Mouse (Mus musculus) lung, postnatal 4 days (tissue): ENCODE results near the gene Oas1d.
"Not testable (repeated sequence)": the region's sequence is repeated elsewhere in the genome, so short reads cannot be mapped to it uniquely, and the experiment has no call there.

Experiments
- DNase-seq, 2 experiments: peaks; one replicate each; pipeline ENCODE4 v3.0.0; 2021

The Oas1d gene

DNA sequence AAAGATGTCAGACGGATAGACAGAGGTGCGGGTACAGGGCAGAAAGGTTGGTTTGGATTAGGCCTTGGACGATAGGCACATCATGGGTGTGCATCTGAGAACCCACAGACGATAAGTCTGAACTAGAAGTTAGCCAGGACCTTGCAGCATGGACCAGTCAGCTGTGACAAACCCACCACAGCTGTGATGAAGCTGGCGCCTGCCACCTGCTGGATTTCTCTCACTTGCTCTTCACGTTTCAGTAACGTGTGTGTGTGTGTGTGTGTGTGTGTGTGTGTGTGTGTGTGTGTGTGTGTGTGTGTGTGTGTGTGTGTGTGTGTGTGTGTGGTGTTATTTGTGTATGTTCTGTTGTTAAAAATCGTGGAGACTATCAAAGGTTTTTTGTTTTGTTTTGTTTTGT lies at the start of gene Oas1d:
Gene Oas1d, plus strand, starts transcription at position 333 of the 400 bp plus-strand sequence.
- not testable (repeated sequence) for DNase-seq

GRCm38 (mm10) chr5:120865336-120865860 lies 48.9 kb upstream of the Oas1d start:
- DNase-seq, result no peak

DNA sequence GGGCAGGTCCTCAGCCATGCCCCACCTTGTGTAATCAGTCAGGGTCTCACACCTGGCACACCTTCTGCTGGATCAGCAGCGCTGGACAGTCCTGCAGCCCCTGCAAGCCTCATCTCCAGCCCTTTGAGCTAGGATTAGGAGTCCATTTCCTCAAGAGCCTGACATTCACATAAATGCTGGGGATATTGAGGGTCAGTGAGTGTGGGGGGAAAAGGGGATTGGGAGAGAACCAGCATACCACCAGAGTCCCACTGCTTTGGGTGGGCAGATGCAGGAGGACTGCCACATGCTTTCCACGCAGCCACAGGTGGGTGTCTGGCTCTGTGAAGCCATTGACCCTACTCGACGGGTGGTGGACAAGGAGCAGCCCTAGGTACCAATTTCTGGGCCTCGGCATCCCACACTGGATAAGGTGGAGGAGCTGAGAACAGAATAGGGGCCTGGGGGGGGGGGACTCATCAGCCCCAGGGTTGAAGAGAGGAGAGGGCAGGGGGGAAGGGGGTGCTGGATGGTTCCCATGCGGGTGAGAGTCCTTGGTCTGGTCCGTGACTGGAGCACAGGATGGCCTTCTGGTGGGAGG lies 44.8 kb upstream of the Oas1d start:
- no peak for DNase-seq

DNA sequence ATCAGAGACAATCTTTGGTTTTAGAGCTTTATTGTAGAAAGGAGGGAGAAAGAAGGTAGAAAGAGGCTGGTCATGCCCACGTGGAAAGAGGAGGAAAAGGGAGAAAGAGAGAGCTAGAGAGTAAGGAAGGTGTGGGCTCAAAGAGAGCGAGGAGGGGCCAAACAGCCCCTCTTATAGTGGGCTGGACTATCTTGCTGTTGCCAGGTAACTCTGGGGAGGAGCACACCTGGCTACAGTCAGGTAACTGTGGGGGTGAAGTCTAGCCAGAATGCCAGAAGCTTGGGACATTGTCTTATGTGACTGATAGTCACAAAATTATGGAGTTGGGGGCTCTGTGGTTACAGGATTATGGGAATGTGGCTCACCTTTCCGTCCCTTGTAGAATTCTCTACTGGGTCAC lies 44.3 kb upstream of the Oas1d start:
- no peak for DNase-seq

GRCm38 (mm10) chr5:120870782-120871181 lies 43.6 kb upstream of the Oas1d start:
- no peak for DNase-seq

DNA sequence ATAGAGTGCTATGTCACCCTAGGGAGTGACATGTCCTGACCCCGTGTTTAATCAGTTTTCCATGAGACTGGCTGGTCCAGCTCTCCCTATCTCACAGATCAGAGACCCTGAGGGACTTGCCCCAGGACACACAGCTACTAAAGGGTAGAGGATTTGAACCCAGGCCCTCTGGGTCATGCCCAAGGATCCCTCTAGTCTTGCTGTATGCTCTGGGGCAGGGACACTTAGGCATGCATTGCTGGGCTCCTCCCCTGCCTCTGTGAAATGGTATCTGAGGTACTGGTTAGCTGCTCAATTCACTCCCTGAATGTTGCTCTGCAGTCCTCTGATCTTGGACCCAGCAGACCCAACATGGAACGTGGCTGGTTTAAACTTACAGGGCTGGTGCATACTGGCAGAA lies 42.9 kb upstream of the Oas1d start:
- no peak for DNase-seq

GRCm38 (mm10) chr5:120876839-120877238 lies 37.5 kb upstream of the Oas1d start:
- not testable (repeated sequence) for DNase-seq

GRCm38 (mm10) chr5:120877407-120877806 lies 36.9 kb upstream of the Oas1d start:
- DNase-seq, result not testable (repeated sequence)

DNA sequence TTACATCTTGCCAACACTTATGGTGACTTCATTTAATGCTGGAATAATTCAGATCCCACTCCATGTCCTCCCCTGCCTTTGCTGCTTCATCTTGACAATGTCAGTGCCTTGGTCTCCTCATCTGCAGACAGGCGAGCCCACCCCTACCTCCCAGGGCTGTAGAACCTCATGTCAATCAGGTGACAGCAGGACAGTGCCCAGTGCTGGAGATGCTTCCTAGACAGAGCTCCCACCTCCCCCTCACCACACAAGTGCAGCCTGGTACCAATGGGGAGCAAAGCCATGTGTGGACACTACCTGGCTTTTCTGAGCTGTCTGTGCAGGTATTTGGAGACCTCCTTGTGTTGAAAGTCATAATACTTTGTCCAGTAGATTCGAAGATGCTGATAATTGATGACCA lies 35.5 kb upstream of the Oas1d start:
- not testable (repeated sequence) for DNase-seq

DNA sequence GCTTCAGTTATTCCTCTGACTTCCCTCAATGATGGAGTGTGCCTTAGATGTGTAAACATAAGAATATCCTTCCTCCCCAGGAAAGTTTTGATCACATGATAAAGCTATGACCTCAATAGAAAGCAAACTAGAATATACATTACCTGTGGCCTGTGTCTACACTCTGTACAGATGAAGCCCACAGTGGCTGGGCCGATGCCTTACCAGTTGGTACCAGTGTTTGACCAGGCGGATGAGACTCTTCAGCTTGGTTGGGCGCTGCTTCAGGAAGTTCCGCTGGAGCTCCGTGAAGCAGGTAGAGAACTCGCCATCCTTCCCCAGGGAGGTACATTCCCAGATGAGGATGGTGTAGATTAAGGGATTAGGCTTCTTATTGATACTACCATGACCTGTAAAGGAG lies 32.7 kb upstream of the Oas1d start:
- not testable (repeated sequence) for DNase-seq

GRCm38 (mm10) chr5:120887413-120887812 lies 26.9 kb upstream of the Oas1d start, which contains the start of gene Oas1g:
TSS of gene Oas1g (minus strand) at chr5:120887613.
- DNase-seq, result not testable (repeated sequence)

DNA sequence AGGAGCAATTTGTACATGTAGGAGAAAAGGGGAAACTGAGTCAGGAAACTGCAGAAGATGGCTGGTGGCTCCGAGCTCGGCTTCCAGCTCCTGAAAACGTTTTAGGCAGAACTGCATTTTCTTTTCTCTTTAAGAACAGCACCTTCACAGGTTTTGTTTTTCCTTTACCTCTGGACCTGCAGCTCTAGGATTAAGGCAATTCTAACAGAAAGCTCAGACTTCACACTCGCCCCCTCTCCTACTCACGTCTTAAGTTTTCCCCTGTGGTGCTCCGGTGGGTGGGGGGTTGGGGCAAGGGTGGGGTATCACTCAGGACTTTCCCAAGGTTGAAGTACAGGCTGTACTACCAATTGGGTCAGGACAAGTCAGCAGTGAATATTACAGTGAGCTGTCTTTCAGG lies 26.5 kb upstream of the Oas1d start:
- DNase-seq, result no peak

DNA sequence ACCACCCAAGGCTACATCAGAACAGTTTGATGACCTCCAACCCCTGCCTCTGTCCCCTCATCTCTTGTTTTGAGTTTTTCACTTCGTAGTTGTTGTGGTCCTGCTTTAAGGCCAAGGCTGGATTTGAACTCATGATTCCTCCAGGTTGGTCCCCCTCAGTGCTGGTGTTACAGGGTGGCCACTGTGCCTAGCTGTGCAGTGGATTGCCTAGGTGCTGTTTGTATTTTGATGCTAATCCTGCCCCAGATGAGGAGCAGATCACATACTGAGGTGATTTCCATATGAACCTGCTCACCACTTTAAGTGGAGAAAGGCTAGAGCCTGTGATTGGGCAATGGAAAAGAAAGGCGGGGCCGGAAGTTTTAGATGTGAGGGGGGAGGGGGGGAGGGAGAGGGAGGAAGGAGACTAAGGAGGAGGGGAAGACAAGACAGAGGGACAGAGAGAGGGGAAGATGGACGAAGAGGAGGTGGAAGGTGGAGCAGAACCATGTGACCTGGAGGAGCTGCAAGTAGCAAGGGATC lies 26.0 kb upstream of the Oas1d start:
- DNase-seq, result not testable (repeated sequence)

DNA sequence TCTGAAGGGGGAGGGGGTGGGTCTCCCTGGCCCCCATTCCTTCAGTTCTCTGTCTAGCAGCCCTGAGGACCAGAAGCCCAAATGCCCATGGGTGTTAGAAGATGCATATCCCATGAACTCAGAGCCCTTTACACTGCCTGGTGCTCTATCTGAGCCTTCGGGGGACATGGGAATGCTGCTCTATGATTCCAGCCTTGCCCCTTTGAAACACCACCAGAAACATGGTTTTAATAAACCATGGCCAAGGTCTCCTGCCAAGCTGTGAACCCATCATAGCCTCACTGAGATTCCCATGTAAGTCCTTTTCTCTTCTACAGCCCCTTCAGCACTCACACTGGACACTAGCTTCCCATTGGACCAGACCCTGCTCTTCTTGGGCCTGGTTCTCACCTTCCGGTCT lies 24.3 kb upstream of the Oas1d start:
- DNase-seq, result no peak

GRCm38 (mm10) chr5:120890991-120891390 lies 23.3 kb upstream of the Oas1d start:
- no peak for DNase-seq

DNA sequence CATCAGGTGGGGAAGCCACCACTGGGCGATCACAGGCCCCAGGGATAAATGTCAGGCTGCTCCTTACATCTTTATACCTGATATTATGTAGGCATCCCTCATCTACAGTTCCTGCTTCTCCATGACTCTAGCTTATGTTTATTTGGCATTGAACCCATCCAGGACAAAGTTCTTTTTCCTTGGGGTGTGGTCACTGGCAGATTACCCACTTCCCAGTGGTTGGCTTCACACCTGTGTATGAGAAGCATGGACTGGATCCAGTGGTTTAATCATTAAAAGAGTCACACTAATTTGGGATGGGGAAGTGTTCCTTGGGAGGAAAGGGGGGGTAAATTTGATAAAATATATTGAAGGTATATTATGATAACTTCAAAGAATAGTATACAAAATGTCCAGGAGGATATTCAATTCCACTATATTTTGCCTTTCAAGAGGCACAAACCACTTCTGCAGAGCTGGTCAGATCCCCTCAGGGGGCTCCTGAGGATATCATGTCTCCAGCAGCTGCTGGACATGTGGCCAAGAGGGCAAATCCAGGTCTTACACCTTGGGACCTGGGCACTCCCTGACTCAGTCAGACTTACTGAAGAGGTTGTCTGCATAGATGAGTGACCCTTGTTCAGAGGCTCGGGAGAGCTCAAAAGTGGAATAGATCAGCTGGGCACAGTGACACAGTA lies 22.6 kb upstream of the Oas1d start:
- DNase-seq, result not testable (repeated sequence)

GRCm38 (mm10) chr5:120892243-120892660 lies 22.1 kb upstream of the Oas1d start:
- no peak for DNase-seq

GRCm38 (mm10) chr5:120893866-120894265 lies 20.5 kb upstream of the Oas1d start:
- DNase-seq, result not testable (repeated sequence)

DNA sequence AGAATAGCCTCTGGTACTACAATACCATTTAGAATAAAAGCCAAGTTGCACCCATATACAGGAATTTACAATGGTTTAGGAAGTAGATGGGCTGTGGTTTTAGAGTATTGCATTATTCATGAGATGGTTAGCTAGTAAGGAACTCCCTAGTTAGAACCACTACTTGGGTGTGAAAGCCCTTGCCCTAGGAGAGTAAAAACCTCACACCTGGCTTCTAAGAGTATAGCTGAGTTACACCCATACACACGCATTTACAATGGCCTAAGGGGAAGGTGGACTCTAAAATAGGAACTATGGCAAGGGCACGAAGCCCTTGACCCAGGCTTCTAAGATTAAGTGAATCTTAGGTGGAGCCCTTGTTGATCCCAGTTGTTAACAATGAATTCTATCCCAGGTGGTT lies 19.6 kb upstream of the Oas1d start:
- DNase-seq, result not testable (repeated sequence)

DNA sequence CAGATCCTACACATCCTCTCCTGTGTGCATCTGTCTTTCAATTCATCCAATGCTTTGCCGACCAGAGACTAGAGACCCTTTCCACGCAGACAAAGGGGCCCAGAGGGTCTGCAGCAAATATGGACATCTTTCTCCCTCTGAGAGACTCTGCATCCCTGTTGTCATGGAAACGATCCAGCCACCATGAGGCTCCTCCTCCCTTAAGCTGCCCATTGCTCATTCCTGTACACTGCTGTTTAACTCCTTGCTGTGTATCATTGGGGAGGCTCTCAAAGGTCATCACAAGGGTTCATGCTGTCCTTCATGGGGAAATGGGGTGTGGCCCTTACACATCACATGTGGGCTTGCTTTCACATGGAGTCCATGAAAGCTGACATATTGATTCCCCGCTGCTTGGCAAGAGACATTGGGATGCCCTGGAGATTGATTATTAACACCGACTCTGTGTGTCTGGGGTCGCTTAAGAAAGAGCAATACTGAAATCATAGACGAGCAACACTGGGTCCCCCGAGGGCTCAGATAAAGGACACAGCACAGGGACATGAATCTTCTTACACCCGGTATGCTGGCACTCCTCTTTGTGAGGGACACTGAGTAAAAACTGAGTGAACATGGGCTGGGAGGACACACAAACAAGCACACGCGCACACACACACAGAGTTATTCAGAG lies 19.0 kb upstream of the Oas1d start:
- DNase-seq, result no peak

DNA sequence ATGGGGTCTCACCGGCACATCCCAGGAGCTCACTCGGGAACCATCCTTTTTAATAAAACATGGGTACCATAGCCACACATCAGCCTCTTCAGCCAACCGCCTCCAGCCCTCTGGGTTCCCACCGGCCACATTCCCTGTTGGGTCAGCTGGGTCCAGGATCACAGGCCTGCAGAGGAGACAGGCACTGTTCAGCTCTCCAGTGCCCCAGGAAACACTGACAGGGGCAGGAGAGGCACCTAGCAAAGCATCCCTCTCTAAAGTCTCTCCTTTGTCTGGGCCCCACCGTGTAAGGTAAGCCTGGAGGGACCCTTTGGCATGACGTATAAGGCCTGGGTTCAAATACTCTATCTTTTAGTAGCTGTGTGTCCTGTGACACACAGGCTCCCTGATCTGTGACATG lies 16.0 kb upstream of the Oas1d start:
- no peak for DNase-seq

DNA sequence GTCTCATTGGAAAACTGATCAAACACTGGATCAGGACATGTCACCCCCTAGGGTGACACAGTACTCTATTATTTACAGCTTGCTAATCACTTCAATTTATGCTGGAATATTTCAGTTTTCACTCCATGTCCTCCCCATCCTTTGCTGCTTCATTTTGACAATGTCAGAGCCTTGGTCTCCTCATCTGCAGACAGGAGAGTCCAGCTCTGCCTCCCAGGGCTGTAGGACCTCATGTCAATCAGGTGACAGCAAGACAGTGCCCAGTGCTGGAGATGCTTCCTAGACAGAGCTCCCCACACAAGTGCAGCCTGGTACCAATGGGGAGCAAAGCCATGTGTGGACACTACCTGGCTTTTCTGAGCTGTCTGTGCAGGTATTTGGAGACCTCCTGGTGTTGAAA lies 15.6 kb upstream of the Oas1d start:
- no peak for DNase-seq

GRCm38 (mm10) chr5:120900666-120901065 lies 13.7 kb upstream of the Oas1d start:
- no peak for DNase-seq

DNA sequence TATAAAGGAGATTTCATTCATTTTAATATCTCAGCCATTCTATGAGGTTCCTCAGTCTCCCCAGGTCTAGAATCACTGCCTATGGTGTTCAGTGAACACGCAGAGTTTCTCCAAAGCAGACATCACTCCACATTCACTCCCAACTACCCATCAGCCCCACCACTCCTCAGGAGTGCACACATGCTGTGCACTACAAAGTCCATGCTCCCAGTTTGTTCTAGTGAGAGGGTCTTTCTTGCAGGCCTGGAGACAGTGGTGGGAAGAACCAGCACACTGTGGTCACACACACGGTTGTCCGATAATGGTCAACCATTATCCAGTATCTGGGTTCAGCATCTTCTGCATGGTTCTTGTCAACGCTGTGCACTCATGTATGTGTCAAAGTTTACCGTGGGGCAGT lies 12.3 kb upstream of the Oas1d start:
- no peak for DNase-seq
